Mouse (Mus musculus): ENCODE measurements around the gene H2afj. TPM values are rescaled to one million over a fixed set of nuclear protein-coding genes. Genes with fewer than 3 reads are reported as not detected.

The H2afj gene
- 241 and 664 TPM in 2 replicates for polyA plus RNA-seq (2012; rRNA removed)

GRCm38 (mm10) chr6:136808014-136808417, at the start of gene H2afj:
H2afj (plus strand) TSS chr6:136808244.

GRCm38 (mm10) chr6:136781377-136781986, 26.6 kb upstream of the H2afj start, which contains the start of gene Gucy2c:
Gucy2c (minus strand) TSS chr6:136781765.

DNA sequence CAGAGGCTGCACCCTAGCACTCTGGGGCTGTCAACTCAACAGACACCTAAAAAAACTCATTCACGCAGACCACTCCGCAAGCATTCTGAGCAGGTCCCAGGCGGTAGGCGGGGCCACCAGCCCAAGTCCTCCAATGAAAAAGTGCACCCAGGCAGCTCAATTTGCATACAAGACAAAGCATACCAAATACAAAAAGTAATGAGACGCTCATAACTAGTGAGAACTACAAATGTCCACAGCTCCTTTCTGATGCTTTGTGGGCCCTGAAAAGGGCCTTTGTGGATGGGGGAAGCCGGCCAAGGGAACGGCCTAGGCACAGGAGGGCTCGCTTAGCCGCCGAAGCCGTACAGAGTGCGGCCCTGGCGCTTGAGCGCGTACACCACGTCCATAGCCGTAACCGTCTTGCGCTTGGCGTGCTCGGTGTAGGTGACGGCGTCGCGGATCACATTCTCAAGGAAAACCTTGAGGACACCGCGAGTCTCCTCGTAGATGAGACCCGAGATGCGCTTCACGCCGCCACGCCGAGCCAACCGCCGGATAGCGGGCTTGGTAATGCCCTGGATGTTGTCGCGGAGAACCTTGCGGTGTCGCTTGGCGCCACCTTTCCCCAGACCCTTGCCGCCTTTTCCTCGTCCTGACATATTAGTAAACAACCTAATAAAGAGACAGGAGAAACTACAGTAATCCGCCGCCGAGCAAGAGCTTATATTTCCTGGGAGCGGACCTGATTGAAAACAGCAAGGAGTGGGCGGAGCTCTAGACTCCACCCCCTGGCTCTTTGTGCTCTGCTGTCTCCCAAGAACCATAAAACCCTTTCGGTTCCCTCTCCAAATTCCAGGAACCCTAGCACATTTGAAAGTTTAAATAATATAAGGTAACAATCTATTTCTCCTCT, 4.1 kb upstream of the H2afj start, which contains the start of gene Hist4h4:
TSS of gene Hist4h4 (minus strand) at position 677 of the 895 bp plus-strand sequence.

DNA sequence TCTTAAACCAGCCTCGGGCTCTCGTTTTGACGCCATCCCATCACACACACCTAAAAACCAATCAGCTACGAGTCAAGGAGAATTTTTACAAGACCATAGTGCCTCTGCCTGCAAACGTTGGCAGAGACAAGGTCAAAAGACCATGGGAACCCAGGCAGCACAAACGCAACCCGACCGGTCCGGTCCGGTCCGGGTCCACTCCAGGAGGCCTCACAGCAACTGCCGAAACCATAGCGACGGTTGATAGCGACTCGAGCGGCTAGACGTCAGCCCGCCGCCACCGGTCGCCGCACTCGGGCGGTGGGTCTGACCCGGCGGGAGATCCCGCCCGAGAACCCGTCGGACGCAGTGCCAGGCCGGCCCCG, 19.5 kb downstream of the H2afj start, which contains the start of gene BC049715:
TSS of gene BC049715 (plus strand) at position 111 of the 365 bp plus-strand sequence.

GRCm38 (mm10) chr6:136827881-136828561, 20.0 kb downstream of the H2afj start, which contains the start of gene Wbp11:
Wbp11 (minus strand) TSS chr6:136828233.

DNA sequence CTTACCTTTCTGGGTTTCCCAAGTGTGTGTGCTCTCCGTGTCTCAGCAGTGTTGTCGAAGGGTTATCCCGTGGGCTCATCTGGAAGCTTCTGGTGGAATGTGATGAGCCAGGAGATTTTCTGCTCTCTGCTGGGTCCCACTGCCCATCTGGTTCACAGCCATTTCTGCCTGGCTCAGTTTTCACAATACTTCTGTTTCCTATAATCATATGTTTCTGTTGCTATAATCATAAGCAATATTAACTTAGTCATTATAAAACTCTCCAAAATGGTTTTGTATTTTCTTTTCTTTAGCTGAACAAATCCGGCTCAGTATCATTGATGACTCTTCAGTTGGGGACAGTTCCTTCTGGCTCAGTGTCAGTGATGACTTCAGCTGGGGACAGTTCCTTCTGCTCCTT, 27.3 kb downstream of the H2afj start, which contains the start of gene Smco3:
TSS of gene Smco3 (minus strand) at position 101 of the 400 bp plus-strand sequence.

GRCm38 (mm10) chr6:136857186-136857872, 49.3 kb downstream of the H2afj start, which contains the start of gene Art4:
Art4 (minus strand) TSS chr6:136857733.

Other genes with a start within 250 kb of the H2afj start
- gene Plbd1, start 146.3 kb upstream of the H2afj start, polyA plus RNA-seq (2012; rRNA removed): 7.0 and 7.7 TPM in 2 replicates
- gene Gucy2c, start 26.5 kb upstream of the H2afj start, polyA plus RNA-seq (2012; rRNA removed): 0.26 and 0.27 TPM in 2 replicates
- 0.41 and 0.69 TPM in 2 replicates for gene Hist4h4, start 3.8 kb upstream of the H2afj start, polyA plus RNA-seq (2012; rRNA removed)
- 0.03 and 0.63 TPM in 2 replicates for gene BC049715, start 19.4 kb downstream of the H2afj start, polyA plus RNA-seq (2012; rRNA removed)
- 17.8 and 18.8 TPM in 2 replicates for gene Wbp11, start 20.0 kb downstream of the H2afj start, polyA plus RNA-seq (2012; rRNA removed)
- gene Smco3, start 27.2 kb downstream of the H2afj start, polyA plus RNA-seq (2012; rRNA removed): not detected in 2 replicates
- 0.24 and 0.30 TPM in 2 replicates for gene Art4, start 49.5 kb downstream of the H2afj start, polyA plus RNA-seq (2012; rRNA removed)
- gene Mgp, start 67.6 kb downstream of the H2afj start, polyA plus RNA-seq (2012; rRNA removed): 213 and 233 TPM in 2 replicates
- gene Erp27, start 113.9 kb downstream of the H2afj start, polyA plus RNA-seq (2012; rRNA removed): not detected in 2 replicates
- gene Pde6h, start 115.6 kb downstream of the H2afj start, polyA plus RNA-seq (2012; rRNA removed): 0.01 TPM in 1 of 2 replicates, not detected in the other
- 5.7 and 11.6 TPM in 2 replicates for gene Arhgdib, start 133.7 kb downstream of the H2afj start, polyA plus RNA-seq (2012; rRNA removed)

All from stomach, adult 2 months (tissue).